Mouse (Mus musculus) cerebellum, adult (tissue): Measurements from ENCODE around the gene Mknk2.
"Not testable (repeated sequence)": the region's sequence is repeated elsewhere in the genome, so short reads cannot be mapped to it uniquely, and the experiment has no call there.

Source experiments
- ATAC-seq: cut with Nextera tagmentation; 2 replicates; pipeline ENCODE4 v1.9.2; 2017; ENCODE audit warnings: mild to moderate bottlenecking, moderate library complexity, mixed read lengths; ENCODE audit not compliant: insufficient number of reproducible peaks, low FRiP score, low TSS enrichment

Mknk2 gene

GRCm38 (mm10) chr10:80656130-80656862 lies 21.6 kb downstream of the Mknk2 start:
- ATAC-seq: peak; percentile 71

DNA sequence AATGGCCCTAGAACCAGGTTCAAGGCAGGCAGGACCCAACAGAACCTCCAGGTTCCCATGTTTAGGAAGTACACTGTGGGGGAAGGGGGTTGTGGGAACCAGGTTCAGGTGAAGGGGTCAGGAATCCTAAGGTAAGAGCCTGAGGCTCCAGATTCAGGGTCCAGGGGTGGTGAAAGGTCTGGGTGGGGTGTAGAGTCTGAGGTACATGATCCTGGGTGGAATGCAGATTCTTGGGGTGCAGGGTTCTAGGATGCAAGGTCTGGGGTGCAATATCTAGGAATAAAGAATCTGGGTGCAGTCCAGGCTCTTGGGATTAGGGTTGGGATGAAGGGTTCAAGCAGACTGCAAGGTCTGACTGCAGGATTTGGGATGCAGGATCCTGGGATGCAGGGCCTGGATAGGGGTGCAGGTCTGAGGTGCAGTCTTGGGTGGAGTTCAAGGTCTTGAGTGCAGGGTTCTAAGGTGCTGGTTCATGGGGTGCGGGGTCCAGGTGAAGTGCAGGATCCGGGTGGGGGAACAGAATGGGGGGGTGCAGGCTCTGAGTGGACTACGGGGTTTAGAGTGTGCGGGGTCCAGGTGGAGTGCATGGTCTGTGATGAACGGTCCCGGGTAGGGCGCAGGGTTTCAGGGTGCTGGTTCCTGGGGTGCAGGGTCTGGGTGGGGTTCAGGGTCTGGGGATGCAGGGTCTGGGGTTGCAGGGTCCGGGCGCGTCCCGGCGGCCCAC lies 22.3 kb downstream of the Mknk2 start:
- peak; percentile 12; the same call in 1 of the 2 replicates for ATAC-seq

DNA sequence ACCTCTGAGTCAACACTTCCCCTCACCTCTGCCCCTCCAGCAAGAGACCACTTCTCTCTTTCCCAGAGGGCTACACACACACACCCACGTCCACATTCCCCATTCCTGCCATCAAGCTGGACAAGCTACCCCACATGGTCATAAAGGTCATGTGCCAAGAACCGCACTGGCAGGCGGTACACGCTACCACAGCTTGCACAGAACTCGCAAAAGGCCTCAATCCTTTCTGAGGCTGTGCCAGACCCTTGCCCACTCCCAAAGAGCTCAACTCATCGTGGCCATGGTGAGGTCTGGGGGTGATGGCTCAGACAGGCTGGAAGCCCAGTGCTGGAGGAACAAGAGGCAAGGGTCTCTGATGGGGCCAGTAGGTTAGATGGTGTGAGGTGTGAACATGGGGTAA lies 23.0 kb downstream of the Mknk2 start:
- no peak for ATAC-seq

- ATAC-seq: no peak
Measured at GRCm38 (mm10) chr10:80653156-80653720, 24.7 kb downstream of the Mknk2 start.

DNA sequence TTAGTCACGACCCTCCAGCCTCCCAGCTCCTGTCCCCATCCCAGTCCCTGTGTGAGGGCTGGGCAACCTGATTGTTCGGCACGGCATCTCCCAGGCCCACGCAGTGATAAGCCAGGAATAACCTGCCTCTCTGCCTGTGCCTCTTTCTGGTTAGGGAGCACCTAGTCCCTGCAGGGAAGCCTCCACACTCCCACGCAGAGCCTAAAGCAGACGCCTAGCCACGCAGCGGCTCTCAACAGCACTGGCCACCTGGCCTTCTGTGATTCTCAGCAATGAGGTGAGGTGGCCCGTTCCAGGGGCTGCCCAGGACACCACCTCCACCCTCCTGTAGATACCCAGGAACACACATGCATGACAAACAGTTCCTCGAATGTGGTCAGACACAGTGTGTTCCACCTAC lies 27.5 kb downstream of the Mknk2 start:
- ATAC-seq: no peak

GRCm38 (mm10) chr10:80649910-80650309 lies 28.0 kb downstream of the Mknk2 start:
- ATAC-seq: not testable (repeated sequence)

DNA sequence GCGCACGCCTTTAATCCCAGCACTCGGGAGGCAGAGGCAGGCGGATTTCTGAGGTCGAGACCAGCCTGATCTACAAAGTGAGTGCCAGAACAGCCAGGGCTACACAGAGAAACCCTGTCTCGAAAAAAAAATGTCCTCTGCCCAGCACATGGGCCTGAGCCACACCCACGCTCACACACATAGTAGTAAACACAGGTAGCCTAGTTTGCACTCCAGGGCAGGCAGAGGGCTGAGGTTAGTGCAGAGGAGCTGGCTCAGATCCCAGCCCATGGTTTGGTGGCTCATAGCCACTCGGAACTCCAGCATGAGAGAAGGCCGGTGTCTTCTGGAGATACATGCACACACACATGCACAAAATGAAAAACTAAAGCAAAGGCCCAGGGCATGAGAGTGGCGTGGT lies 31.0 kb downstream of the Mknk2 start:
- no peak for ATAC-seq

- ATAC-seq: no peak
Measured at GRCm38 (mm10) chr10:80635345-80635744, 42.6 kb downstream of the Mknk2 start.

DNA sequence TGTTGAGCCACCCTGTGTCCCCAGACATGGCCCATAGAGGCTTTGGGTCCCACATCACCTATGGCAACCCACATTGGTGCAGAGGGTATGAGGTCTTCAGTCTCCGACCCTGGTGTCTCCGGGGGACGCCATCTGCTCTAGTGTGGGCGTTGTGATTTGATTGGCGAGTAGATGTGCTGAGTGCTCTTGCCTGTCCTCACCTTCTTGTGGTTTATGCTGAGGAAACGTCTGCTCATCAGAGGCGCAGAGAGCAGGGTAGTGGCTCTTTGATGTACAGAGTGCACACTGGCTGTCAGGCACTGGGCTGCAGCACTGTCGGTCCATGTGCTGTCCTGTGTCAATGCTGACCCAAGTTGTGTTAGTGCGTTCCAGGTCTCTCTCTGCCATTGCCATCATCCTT lies 49.0 kb downstream of the Mknk2 start:
- ATAC-seq: no peak

DNA sequence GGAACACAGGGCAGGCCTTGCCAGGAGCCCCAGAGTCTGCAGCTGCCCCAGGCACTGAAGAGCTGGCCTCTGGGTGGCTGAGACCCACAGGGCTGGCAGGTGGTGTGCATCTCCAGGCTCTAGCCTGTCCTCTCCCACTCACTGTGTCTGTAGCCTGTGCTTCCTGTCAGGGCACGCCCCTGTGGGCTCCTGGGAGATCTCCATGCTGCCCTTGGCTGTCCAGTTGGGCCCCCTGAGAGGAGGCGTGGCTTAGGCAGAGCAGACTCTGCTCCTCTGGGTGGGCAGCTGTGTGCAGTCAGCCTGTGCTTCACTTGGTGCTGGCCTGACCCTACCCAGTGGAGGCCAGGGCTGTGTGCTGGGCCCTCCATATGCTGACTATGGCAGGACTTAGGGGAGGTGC lies 50.2 kb downstream of the Mknk2 start:
- no peak for ATAC-seq

DNA sequence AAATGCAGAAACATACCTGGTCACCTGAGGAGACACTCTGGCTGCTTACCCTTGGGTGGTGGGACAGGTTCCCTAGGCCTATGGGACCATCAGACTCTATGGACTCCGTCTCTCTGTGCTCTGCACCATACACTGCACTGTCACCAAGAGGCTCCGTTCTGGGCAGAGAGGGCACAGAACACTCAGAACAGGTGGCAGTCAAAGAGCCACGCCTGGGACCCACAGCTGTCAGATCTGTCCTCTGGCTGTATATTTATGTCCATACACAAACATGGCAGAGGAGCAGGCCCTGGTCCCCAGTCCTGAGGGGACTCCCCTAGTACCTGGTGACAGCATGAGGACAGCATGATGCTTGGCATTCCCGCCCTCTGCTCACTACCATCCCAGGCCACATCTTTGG lies 52.1 kb downstream of the Mknk2 start:
- ATAC-seq: no peak

- no peak for ATAC-seq
Measured at GRCm38 (mm10) chr10:80623457-80624191, 54.3 kb downstream of the Mknk2 start.

DNA sequence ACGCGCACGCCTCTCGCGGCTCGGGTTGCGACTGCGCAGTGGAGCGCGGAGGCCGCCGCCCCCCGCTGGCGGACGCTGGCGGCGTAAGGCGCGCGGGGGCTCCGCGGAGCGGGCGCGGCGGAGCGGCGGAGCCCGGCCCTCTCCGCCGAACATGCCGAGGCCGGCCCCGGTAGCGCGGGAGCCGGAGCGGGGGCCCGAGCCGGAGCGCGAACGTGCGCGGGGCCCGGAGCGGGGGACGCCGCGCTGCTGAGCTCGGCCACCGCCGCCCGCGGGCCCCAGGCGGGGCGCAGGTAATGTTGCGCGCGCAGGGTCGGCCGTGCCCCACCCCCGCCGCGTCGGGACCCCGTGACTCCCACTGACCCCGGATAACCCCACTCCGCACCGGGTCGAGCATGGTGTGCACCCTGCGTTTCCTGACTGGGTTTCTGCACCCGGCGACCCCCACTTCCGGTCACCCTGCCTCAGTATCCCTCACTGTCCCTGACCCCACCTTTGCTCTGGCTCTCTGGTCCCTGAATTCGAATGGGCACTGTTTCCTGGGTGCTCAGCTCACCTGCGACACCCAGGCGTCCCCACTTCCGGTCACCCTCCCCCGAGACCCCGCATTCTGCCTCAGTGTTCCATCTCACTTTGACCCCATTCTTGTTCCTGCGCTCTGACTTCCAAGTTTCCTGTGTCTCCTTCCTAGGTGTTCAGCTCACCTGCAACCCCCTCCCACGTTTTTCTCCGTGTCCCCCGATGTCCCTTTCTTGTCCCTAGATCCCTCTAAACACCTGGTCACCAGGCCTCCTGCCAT lies 55.1 kb downstream of the Mknk2 start, which contains the start of gene Csnk1g2:
Gene Csnk1g2 (plus strand): TSS at position 178 of the 796 bp plus-strand sequence.
- peak; percentile 26; the same call in 1 of the 2 replicates for ATAC-seq

GRCm38 (mm10) chr10:80621940-80622660 lies 55.8 kb downstream of the Mknk2 start:
- peak; percentile 85 for ATAC-seq

- no peak for ATAC-seq
Measured at GRCm38 (mm10) chr10:80621690-80621939, 56.3 kb downstream of the Mknk2 start.

- no peak for ATAC-seq
Measured at GRCm38 (mm10) chr10:80620796-80621689, 56.9 kb downstream of the Mknk2 start.

DNA sequence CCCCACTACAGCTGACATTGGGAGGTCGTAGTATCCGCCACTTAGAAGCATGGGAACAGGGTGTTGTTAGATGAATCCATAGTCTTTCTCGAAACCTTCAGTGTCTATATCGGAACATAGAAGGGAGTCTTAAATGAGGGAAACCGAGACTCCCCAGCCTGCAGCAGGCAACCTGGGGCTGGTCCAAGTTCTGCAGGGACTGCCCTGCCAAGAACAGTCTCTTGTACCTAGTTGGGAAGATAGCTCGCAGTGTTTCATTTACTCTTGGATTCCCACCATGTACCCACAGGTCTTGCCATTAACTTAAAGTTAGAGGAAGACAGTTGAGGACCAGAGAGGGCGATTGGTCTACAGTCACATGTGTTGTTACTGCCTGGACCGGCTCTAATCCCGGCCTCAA lies 57.5 kb downstream of the Mknk2 start:
- no peak for ATAC-seq

GRCm38 (mm10) chr10:80619465-80620244 lies 58.3 kb downstream of the Mknk2 start:
- ATAC-seq: no peak
